Mouse (Mus musculus) cerebellum, postnatal 14 days (tissue): ENCODE results near the gene AC134908.4.
"Not testable (repeated sequence)": the region's sequence is repeated elsewhere in the genome, so short reads cannot be mapped to it uniquely, and the experiment has no call there.

Source experiments
- DNase-seq, 2 experiments: peaks; one replicate each; pipeline ENCODE4 v3.0.0; 2021; ENCODE audit warnings: mixed read lengths in 2 of 2

AC134908.4 gene

DNA sequence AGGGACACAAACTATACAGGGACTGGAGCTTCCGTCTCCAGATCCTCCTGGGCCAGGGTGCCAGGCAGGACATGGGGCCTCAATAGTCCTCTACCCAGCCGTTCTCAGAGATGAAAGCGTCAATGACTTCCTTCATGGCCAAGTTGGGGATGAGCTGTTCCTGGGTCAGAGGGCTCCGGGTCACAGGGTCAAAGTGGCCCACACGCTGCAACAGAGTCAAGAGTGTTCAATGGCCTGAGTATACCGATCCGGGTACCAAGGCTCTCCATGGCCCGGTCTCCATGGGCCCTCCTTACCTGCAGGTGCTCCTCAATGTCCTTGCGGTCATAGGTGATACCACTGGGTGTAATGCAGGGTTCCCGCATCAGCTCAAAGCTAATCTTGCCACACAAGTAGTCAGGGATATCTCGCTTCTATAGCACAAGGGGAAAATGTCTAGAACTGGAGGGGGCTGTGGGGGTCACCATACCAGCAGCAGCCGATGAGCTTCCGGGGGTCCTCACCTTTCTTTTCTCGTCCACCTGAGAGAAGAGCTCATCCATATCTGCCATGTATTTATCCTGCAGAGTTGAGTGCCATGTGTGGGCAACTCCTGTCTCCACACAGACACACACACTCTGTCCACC is 35.5 kb upstream of the AC134908.4 start:
- no peak for DNase-seq

DNA sequence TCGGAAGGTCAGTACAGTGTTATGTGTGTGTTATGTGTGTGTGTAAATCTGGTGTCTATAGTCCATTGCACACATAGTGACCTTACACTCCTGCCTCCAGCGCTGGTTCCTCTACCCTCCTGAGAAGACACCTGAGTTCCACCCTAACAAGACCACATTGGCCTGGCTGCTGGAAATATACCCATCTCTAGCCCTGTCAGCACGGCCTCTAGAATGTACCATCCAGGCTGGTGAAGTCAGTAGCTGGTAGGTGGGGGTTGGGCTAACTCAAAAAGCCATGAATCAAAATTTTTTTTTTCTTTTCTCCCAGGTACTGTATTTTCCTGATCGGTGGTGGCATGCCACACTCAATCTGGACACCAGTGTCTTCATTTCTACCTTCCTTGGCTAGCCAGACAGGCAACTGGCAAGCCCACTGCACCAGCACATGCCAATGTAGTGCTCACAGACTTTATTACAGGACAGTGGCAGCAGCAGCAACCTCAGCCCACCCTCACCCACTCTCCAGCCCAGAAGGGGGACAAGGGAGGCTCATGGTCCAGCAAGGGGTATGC is 34.8 kb upstream of the AC134908.4 start:
- DNase-seq: no peak

DNA sequence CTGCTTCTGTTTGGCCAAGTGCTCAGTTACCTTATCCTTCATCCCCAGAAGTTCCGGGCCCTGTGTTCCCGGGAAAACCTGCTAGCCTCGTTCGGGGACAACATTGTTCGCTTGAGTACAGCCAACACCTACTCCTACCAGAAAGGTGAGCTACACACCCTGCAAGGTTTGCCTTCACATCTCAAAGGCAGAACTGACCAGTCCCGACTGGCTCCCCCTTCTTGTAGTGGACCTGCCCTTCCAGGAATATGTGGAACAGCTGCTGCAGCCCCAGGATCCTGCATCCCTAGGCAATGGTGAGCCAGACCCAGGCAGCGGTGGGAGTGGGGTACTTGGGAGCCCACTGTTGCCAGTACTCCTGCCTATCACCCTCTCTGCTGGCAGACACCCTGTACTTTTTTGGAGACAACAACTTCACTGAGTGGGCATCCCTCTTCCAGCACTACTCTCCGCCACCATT is 34.1 kb upstream of the AC134908.4 start:
- no peak for DNase-seq

DNA sequence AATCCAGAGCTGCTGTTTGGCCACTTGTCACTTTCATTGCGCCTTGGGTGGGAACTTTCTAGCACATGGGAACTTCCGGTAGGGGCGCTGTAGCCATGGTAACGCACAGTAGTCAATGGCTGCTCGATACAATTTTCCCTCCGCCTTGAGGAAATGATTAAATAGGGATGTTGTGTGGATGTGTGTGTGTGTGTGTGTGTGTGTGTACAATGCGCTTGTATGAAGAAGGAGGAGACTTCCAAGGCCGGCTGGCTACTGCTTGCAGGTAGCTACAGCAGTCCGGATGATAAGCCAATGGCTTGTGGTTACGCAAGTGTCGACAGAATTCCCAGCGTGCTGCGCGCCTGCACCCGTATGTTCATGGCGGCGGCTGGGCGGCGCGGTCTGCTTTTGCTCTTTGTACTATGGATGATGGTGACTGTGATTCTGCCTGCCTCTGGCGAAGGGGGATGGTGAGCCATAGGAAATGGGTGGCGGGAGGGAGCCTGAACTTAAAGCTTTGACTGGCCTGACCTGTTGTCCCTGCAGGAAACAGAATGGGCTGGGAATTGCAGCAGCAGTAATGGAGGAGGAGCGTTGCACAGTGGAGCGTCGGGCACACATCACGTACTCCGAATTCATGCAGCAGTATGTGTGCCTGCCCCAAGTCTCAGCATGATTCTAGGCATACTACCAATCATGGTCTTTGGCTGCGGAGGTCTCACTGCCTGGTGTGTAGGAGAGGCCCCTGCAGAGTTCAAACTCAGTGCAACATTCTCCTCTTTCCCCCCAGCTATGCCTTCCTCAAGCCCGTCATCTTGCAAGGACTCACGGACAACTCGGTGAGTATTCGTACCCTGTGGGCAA is 33.5 kb upstream of the AC134908.4 start, which contains the start of gene Jmjd8:
Jmjd8 (plus strand) TSS at position 156 of the 846 bp plus-strand sequence.
- DNase-seq: peak; percentile 83 to 87

DNA sequence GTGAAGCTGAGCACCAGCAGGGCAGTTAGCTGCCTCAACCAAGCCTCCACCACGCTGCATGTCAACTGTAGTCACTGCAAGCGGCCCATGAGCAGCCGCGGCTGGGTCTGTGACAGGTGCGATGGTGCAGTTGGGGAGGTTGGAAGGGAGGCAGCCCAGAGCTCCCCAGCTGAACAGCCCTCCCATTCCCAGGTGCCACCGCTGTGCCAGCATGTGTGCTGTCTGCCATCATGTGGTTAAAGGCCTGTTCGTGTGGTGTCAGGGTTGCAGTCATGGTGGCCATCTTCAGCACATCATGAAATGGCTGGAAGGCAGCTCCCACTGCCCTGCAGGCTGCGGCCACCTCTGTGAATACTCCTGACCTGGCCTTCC is 32.8 kb upstream of the AC134908.4 start:
- no peak for DNase-seq

DNA sequence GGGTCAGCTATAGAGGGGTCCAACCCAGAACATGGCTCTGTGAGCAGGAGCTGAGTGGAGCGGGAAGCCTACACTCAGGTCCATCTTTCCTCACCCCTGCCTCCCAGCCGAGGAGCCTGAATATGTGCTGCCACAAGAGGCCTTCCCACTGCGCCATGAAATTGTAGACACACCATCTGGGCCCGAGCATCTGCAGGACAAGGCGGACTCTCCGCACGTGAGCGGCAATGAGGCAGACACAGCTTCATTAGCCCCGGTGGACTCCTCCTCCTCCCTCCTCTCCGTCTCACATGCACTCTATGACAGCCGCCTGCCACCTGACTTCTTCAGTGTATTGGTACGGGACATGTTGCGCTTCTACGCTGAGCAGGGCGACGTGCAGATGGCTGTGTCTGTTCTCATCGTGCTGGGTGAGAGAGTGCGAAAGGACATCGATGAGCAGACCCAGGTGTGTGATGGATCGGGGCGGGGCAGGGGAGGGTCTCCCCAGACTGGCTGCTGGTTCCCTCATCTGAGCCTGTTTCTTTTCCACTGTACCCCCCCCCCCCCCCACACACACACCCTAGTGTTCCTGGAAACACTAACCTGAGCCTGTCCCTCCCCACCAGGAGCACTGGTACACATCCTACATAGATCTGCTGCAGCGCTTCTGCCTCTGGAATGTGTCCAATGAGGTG is 32.2 kb upstream of the AC134908.4 start:
- DNase-seq: no peak

DNA sequence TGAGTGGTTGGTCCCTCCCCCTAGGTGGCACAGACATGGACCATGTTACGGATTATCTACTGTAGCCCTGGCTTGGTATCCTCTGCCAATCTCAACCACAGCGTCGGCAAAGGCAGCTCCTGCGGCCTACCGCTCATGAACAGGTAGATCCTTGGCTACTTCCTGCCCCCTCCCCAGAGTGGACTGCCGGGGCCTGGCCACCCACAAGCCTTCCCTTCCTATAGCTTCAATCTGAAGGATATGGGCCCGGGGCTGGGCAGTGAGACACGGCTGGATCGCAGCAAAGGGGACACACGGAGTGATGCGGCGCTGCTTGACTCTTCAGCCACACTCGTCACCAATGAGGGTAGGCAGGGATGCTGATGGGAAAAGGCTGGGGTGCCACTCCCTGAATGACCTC is 31.6 kb upstream of the AC134908.4 start:
- DNase-seq: no peak

DNA sequence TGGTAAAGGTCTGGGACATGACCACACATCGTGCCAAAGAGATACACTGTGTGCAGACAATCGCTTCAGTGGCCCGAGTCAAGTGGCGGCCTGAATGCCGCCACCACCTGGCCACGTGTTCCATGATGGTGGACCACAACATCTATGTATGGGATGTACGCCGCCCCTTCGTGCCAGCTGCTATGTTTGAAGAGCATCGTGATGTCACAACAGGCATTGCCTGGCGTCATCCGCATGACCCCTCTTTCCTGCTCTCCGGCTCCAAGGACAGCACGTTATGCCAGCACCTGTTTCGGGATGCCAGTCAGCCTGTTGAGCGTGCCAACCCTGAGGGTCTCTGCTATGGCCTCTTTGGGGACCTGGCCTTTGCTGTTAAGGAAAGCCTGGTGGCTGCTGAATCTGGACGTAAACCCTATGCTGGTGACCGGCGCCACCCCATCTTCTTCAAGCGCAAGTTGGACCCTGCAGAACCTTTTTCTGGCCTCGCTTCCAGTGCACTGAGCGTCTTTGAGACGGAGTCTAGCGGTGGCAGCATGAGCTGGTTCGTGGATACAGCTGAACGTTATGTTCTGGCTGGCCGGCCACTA is 30.6 kb upstream of the AC134908.4 start:
- peak in 1 of 2 experiments; percentile 10 for DNase-seq

DNA sequence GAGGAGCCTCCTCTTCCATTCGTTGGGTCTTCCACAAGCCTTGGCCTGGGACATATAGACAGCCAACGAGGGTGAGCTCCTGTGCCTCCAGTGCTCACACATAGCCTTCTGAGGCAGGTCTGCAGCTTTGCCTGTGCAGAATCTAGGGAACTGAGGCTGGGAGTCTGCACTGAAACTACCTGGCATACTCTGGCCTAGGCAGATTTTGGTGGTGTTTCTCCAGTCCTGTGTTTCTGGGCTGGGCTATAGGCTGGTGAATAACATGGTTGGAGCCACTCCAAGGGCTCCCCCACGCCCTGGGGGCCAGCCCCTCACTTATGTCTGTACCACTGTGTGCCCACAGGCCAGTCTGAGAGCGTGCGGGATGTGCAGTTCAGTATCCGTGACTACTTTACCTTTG is 29.9 kb upstream of the AC134908.4 start:
- no peak for DNase-seq

DNA sequence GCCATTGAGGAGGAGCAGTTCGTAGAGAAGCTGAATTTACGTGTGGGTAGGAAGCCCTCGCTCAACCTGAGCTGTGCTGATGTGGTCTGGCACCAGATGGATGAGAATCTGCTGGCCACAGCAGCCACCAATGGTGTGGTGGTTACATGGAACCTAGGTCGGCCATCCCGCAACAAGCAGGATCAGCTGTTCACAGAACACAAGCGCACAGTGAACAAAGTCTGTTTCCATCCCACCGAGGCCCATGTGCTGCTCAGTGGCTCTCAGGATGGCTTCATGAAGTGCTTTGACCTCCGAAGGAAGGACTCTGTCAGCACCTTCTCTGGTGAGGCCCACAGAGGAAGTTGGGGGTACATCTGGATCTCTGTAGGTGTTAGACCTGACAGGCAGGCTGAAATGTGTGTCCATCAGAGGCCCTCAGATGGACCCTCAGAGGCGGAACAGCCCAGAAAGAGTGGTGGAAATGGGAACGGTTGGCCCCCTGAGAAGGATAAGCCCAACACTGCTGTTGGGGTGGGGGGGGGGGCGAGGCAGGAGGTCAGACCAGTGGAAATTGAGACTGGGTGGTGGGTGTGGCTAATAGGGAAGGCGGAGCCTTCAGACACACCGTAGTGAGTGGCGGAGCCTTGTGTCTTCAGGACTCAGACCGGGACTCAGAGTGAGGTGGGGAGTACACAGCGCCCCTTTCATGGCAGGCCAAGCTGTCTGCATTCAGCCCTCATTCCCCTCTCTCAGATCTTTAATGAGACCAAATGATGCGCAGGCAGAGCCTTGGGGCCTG is 29.1 kb upstream of the AC134908.4 start:
- no peak for DNase-seq

DNA sequence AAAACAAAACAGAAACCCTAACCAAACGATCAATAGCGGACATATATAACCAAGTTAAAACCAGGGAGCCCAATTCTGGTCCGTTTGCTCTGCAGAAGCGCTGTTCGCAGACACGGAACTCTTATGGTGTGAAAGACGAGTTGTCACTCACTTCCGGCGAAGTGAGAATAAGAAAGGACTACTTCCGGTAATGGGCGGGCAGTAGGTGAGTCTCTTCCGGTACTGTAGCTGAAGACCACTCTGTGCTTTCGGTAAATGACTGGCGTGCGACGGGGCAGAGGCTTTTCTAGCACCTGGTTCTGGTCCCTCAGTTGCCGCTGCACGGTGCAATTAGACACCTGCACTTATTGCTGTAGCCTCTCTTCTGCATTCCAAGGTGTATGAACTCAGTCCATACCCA is 28.0 kb upstream of the AC134908.4 start, which contains the start of gene Wdr24:
Wdr24 (plus strand) TSS at position 176 of the 400 bp plus-strand sequence.
- DNase-seq: peak; percentile 85 to 89

DNA sequence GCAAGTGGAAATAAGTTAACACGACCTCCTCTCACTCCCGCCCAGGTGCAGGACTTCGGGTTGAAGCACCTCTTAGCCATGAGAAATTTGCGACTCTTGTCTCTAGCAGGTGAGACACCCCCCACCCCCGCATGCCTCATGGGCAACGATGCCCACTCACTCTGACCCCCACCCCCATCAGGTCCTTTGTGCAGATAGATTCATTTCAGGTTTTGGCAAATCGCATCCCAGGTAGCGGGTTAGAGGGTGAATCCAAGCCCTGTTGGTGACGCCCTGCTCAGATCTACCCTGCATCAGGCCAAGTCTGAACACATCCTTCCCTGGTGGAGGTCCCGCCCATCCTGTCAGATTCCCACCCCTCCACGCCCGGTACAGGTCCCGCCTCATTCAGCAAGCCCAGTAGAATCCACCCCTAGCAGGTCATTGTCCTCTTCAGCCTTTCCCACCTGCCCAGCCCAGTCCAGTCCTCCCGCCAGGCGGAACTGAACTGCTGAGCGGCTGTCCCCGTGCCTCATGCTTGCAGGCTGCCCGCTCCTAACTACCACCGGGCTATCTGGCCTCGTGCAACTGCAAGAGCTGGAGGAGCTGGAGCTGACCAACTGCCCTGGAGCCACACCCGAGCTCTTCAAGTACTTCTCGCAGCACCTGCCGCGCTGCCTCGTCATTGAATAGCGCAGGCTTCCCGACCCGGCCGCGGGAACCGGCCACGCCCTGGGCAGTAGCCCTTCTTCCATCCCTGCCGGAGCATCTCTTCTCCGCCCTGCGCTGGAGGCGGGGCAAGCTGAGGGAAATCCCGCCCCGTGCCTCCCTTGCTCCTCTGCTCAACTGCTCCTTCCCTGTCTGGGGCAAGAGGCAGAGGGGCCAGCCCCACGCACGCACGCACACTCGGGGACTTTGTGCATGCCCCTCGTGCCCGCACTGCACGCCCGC is 23.7 kb upstream of the AC134908.4 start:
- no peak for DNase-seq

DNA sequence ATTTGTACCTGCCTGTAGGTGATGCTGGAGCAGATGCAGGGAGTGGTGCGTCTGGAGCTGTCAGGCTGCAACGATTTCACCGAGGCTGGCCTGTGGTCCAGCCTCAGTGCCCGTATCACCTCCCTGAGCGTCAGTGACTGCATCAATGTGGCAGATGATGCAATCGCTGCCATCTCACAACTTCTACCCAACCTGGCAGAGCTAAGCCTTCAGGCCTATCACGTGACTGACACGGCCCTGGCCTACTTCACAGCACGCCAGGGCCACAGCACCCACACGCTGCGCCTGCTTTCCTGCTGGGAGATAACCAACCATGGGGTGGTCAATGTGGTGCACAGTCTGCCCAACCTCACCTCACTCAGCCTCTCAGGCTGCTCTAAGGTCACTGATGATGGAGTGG is 22.2 kb upstream of the AC134908.4 start:
- no peak for DNase-seq

DNA sequence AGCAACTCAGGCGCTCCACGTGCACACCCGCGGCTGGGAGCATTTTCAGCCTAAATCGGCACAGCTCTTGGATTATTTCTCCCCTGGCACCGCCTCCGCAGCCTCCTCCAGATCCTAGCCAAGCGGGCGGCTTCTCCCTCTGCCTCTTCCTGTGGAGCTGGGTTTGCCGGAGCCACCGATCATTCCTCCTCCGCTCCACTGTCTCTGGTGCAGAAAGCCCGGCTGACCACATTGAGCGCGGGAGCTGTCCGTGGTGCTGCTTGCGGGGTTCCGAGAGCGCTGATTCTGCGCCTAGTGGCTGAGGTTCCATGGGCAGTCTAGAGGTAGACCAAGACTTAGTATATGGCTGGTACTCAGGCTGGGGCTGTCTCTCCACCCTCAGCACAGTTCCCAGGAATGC is 18.0 kb upstream of the AC134908.4 start:
- DNase-seq: peak; percentile 67 to 78

DNA sequence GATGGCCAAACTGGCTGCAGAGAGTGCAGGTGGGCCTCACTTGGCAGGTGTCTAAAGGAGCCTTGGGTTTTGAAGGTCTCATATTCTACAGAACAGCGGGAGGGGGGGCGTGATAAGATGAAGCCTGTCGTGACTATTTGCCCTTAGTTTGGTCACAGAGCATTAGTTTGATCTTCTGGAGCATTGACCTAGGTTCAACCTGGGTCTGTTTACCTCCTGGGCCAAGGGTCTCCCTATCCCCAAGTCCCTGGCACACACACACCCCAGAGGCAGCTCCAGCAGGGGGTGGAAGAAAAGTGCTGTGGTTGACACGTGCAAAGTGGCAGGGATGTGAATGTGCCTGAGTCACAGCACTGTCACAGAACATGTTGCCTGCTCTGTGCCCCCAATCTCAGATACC is 15.4 kb upstream of the AC134908.4 start:
- DNase-seq: no peak

DNA sequence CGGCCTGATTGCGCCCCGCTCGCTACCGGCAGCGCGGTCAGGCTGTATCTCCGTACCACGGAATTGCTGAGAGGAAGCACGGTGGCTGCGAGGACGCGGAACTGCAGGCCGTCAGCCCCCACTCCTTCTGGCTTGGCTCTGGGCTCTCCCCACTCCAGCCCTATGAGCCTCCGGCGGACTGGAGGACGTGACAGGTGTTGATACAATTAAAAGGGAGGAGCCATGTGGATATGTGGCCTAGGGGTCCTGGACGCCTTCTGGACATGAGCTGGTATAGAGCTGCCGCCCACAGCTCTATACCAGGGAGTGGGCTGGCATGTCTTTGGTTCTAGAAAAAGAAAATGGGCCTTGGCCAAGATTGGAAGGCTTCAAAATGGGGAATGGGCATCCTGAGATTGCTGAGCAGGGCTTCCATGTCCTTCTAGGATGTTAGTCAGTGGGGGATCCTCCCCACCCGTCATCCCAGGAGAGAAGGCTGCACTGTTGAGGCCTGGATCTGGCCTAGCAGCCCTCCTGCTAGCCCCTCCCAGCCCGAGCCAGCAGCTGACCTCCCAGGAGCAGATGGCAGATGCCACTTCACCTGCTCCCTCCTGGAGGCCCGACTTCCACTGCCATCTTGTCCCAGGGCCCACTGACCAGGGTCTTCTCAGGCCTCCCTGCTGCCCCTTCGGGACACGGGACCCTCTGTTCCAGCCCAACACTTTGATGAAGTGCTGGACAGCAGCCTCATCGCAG is 14.3 kb upstream of the AC134908.4 start:
- peak; percentile 78 to 80 for DNase-seq

DNA sequence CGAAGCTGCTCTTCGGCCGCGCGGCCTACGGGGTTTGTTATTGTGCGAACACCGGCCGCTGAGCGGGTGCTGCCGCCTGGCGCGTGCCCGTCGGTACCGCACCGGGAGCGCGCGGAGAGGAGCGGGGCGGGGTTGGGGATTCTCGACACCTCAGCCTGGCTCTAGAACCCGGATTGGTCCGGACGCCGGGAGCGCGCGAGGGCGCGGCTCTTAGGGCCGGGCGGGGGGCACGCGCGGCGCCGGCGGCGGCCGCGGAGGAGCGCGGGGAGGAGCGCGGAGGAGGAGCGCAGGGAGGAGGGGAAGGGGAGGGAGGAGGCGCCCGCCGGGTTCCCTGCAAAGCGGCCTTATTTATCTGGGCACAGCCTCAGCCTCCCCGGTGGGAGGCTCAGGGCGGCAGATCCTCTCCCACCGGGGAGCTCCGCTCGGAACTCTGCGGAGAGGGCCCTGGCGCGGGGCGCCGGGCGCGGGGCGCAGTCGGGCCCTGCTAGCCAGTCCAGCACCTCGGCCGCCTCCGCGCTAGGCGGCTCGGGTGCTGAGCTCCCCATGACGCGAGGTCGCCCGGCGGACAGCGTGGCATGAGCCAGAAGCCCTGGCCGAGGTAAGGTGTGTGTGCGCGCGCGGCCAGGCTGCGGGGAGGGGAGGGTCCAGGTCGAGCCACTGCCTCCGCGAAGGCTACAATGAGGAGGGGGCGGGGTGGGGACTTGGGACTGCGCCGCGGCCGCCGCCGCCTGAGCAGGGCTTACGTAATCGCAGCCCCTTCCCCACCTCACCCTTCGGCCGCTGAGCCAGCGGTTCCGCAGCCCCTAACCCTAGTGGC is 13.5 kb upstream of the AC134908.4 start, which contains the start of gene Fbxl16:
Fbxl16 (plus strand) TSS at position 297 of the 817 bp plus-strand sequence.
- peak; percentile 96 to 97 for DNase-seq

DNA sequence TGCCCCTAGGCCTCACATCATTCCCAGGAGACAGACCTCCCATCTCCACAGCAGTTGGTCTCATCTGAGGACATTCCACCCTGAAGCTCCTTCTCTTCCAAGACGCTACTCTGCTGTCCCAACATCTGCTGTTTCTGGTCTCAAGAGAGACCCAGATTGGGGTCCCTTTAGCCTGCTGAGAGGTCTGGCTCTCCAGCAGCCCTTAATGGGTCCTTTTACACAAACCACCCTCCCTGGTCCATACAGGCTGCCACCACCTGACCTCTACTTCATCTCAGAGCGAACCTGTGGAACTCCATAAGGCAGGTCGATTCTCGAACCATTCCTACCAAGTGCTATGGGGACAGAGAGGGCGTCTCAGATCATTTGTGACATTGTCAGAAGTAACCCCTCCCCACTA is 12.6 kb upstream of the AC134908.4 start:
- DNase-seq: no peak

DNA sequence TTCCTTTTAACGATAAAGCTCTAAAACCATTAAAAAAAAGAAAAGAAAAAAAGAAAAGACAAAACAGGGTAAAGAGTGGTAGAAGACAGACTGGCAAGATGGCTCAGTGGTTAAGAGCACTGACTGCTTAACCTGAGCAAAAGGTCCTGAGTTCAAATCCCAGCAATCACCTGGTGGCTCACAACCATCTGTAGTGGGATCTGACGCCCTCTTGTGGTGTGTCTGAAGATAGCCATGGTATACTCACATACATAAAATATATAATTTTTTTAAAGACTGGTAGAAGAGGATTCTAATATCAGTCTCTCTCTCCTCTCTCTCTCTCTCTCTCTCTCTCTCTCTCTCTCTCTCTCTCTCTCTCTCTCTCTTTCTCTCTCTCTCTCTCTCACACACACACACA is 12.0 kb upstream of the AC134908.4 start:
- DNase-seq: not testable (repeated sequence)
